Mouse (Mus musculus): ENCODE data around the gene Pde7b. TPM values are rescaled to one million over a fixed set of nuclear protein-coding genes. Genes with fewer than 3 reads are reported as not detected.

Pde7b gene
- total RNA-seq, 2 experiments from 2014 or later, result 48.3 to 55.4 TPM

GRCm38 (mm10) chr10:20722651-20723520 lies 2.0 kb downstream of the Pde7b start:
- DNase-seq, result peak; percentile 22 to 51

GRCm38 (mm10) chr10:20719201-20719600 lies 5.7 kb downstream of the Pde7b start:
- DNase-seq, result no peak

GRCm38 (mm10) chr10:20700633-20701032 lies 24.2 kb downstream of the Pde7b start:
- no peak for DNase-seq

GRCm38 (mm10) chr10:20699874-20700273 lies 25.0 kb downstream of the Pde7b start:
- no peak for DNase-seq

GRCm38 (mm10) chr10:20695637-20696036 lies 29.2 kb downstream of the Pde7b start:
- DNase-seq, result no peak

- no peak for DNase-seq
These were observed 34.9 kb downstream of the Pde7b start for GRCm38 (mm10) chr10:20690002-20690401.

- DNase-seq, result no peak
These were observed 40.7 kb downstream of the Pde7b start for GRCm38 (mm10) chr10:20684151-20684550.

GRCm38 (mm10) chr10:20680986-20681385 lies 43.9 kb downstream of the Pde7b start:
- no peak for DNase-seq

- peak; percentile 57 to 58 for DNase-seq
These were observed 49.6 kb downstream of the Pde7b start for GRCm38 (mm10) chr10:20675321-20675720.

GRCm38 (mm10) chr10:20673798-20674197 lies 51.1 kb downstream of the Pde7b start:
- DNase-seq, result peak; percentile 73 to 82

GRCm38 (mm10) chr10:20672591-20672990 lies 52.3 kb downstream of the Pde7b start:
- DNase-seq, result no peak

- DNase-seq, result no peak
These were observed 53.3 kb downstream of the Pde7b start for GRCm38 (mm10) chr10:20671621-20672020.

- DNase-seq, result no peak
These were observed 54.3 kb downstream of the Pde7b start for GRCm38 (mm10) chr10:20670541-20670940.

GRCm38 (mm10) chr10:20669467-20669866 lies 55.4 kb downstream of the Pde7b start:
- DNase-seq, result no peak

- no peak for DNase-seq
These were observed 56.3 kb downstream of the Pde7b start for GRCm38 (mm10) chr10:20668577-20668976.

GRCm38 (mm10) chr10:20666655-20667054 lies 58.2 kb downstream of the Pde7b start:
- no peak for DNase-seq

GRCm38 (mm10) chr10:20662951-20663350 lies 61.9 kb downstream of the Pde7b start:
- peak in 1 of 2 experiments; percentile 48 for DNase-seq

- no peak for DNase-seq
These were observed 63.2 kb downstream of the Pde7b start for GRCm38 (mm10) chr10:20661684-20662083.

- no peak for DNase-seq
These were observed 65.2 kb downstream of the Pde7b start for GRCm38 (mm10) chr10:20659718-20660117.

- peak; percentile 54 to 67 for DNase-seq
These were observed 65.6 kb downstream of the Pde7b start for GRCm38 (mm10) chr10:20659268-20659667.

- no peak for DNase-seq
These were observed 66.2 kb downstream of the Pde7b start for GRCm38 (mm10) chr10:20658716-20659115.

GRCm38 (mm10) chr10:20657316-20658081 lies 67.4 kb downstream of the Pde7b start:
- DNase-seq, result peak; percentile 54 to 57

GRCm38 (mm10) chr10:20654590-20654989 lies 70.3 kb downstream of the Pde7b start:
- DNase-seq, result no peak

All from heart, adult 18-20 months (tissue).